8 mouse cellular contexts compared by ENCODE assay signal in the genomic region with DNA sequence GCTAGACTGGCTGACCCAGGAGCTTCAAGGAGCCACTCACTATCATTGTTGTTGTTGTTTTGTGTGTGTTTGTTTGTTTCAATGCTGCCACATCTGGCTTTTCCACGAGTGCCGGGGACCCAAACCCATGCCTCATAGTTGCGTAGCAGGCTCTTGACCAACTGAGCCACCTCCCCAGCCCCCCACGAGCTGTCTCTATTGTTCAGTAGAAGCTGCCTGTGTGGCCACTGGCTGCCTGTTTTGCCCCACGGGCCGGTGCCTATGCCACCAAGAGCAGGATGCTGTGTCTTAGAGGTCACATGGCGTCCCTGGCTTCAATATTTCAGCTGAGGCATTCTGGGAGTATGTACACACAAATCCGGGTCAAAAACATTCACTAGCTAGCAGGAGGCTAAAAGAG.
A peak's percentile ranks its signal among the peaks of the same experiment; 100 is the strongest.
DNase-seq lines count a peak whose midpoint lies in the region; ATAC-seq and TF ChIP-seq lines count a peak whose summit lies in the region.

No protein-coding gene starts in this region.

- H3K27ac ChIP-seq in lung, embryonic 14.5 days (ENCODE audit: low read depth), result peak overlapping the region; percentile 98
- peak overlapping the region; percentile 51 for H3K27ac ChIP-seq in small intestine, adult 2 months (ENCODE audit: insufficient read depth, low read depth, low read length)

- TF ChIP-seq CTCF in lung, embryonic 14.5 days (IDR thresholded peaks at IDR 0.05; ENCODE audit: low read depth), result no peak
- TF ChIP-seq CTCF in small intestine, adult 2 months (IDR thresholded peaks at IDR 0.05; ENCODE audit: extremely low read depth, insufficient read length, insufficient replicate concordance, low read depth, low read length), result no peak

- peak; percentile 75 for DNase-seq in 416B (ENCODE audit: low read depth)
- peak; percentile 28 for DNase-seq in embryo, embryonic 10 days (ENCODE audit: low spot score)
- peak; percentile 10 to 36 for DNase-seq in heart, postnatal 14 days
- DNase-seq in lung, embryonic 14.5 days, result no peak
- no peak for DNase-seq in right cerebral cortex, postnatal 25 days
- DNase-seq in left cerebral cortex, postnatal 14 days (ENCODE audit: low spot score in 2 of 2), result no peak
- DNase-seq in layer of hippocampus, postnatal 25 days (ENCODE audit: extremely low spot score in 1 of 2, low spot score in 1 of 2), result no peak

- ATAC-seq in lung, embryonic 14.5 days (ENCODE audit: insufficient read depth), result peak; percentile 50

- H3K9ac ChIP-seq in lung, embryonic 14.5 days, result no peak overlapping the region

- no peak overlapping the region for H3K4me3 ChIP-seq in lung, embryonic 14.5 days (ENCODE audit: low read depth, low read length)
- H3K4me3 ChIP-seq in small intestine, adult 2 months (ENCODE audit: low read depth, low read length), result no peak overlapping the region

- H3K4me1 ChIP-seq in lung, embryonic 14.5 days (ENCODE audit: insufficient read depth), result peaks cover 36% of the 10 kb centered on the region
- H3K4me1 ChIP-seq in small intestine, adult 2 months (ENCODE audit: control insufficient read depth, insufficient read depth, insufficient read length, low read length), result peaks cover 10% of the 10 kb centered on the region

- no peaks in the 10 kb centered on the region for H3K36me3 ChIP-seq in lung, embryonic 14.5 days (ENCODE audit: insufficient read depth)
- H3K36me3 ChIP-seq in small intestine, adult 2 months (ENCODE audit: control insufficient read depth, insufficient read depth, low read length), result no peaks in the 10 kb centered on the region

- no peaks in the 10 kb centered on the region for H3K27me3 ChIP-seq in lung, embryonic 14.5 days (ENCODE audit: insufficient read depth, low read length)
- no peaks in the 10 kb centered on the region for H3K27me3 ChIP-seq in small intestine, adult 2 months (ENCODE audit: control insufficient read depth, insufficient read depth, low read length)

- H3K4me2 ChIP-seq in lung, embryonic 14.5 days, result peak overlapping the region; percentile 53

- intact Hi-C loops in heart, postnatal 14 days (cut with DNase I), result no loop called here
- intact Hi-C loops in left cerebral cortex, postnatal 14 days (cut with DNase I), result no loop called here

- H3K9me3 ChIP-seq in lung, embryonic 14.5 days (ENCODE audit: low read depth, low read length), result no peaks in the 10 kb centered on the region

- TF ChIP-seq POLR2A in small intestine, adult 2 months (IDR thresholded peaks at IDR 0.05; ENCODE audit: low read depth, low read length), result no peak

- WGBS in lung, embryonic 14.5 days, result 29% methylated on average over 8 of the region's 8 CpGs
- 50% methylated on average over 8 of the region's 8 CpGs for WGBS in small intestine, adult 2 months

Comparison
In these comparisons a context has a peak if more than half of its experiments do, and no peak if none do; other contexts are left out.
1. DNase-seq: peak in 416B (single experiment), embryo, embryonic 10 days (single experiment) and heart, postnatal 14 days (2 of 2); none in lung, embryonic 14.5 days (single experiment), right cerebral cortex, postnatal 25 days (single experiment), left cerebral cortex, postnatal 14 days (0 of 2) and layer of hippocampus, postnatal 25 days (0 of 2).